Mouse (Mus musculus): ENCODE data around the gene S100a2.

The S100a2 gene

GRCm38 (mm10) chr3:90589947-90590346 is at the start of gene S100a2:
Gene S100a2, plus strand, starts transcription at chr3:90590247.
- TF ChIP-seq GATA4 (IDR thresholded peaks at IDR 0.05; ENCODE audit: insufficient replicate concordance, low read length), result no peak

GRCm38 (mm10) chr3:90540904-90541303 is 49.1 kb upstream of the S100a2 start:
- peak; percentile 58; the same call in 1 of the 2 replicates for TF ChIP-seq GATA4 (IDR thresholded peaks at IDR 0.05; ENCODE audit: insufficient replicate concordance, low read length)

GRCm38 (mm10) chr3:90549676-90550420 is 40.2 kb upstream of the S100a2 start:
- TF ChIP-seq GATA4 (IDR thresholded peaks at IDR 0.05; ENCODE audit: insufficient replicate concordance, low read length), result no peak

DNA sequence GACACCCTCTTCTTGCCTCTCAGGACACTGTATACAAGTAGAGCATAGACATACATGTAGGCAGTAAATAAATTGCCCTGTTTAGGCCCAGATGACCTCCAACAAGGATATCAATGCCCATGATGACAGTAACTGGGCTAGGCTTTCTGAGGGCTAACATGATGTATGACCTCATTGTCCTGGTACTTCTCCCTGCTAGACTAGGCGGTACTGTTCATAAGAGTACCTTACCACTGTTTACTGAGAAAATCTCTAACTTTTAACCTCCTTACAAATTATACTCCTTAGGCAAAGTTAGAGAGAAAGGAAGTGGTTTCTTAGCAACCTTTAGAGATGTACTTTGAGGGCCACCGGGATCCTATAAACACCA is 39.6 kb upstream of the S100a2 start:
- TF ChIP-seq GATA4 (IDR thresholded peaks at IDR 0.05; ENCODE audit: insufficient replicate concordance, low read length), result no peak

DNA sequence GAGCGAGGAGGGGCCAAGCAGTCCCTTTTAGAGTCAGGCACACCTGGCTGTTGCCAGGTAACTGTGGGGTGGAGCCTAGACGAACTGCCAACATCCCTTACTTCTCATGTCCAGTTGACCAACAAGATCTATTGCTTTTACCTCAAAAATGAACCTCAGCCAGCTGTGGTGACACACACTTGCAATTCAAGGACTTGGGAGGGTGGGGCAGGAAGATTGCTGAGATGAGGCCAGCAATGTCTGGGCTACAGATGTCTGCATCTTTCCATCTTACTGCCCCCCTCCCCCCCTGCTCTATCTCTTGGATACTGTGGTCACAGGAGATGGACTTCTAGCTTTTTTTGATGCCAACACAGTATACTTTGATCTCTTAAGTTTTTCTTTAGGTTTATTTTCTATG is 37.8 kb upstream of the S100a2 start:
- no peak for TF ChIP-seq GATA4 (IDR thresholded peaks at IDR 0.05; ENCODE audit: insufficient replicate concordance, low read length)

- no peak for TF ChIP-seq GATA4 (IDR thresholded peaks at IDR 0.05; ENCODE audit: insufficient replicate concordance, low read length)
Measured at GRCm38 (mm10) chr3:90555954-90556353, 34.1 kb upstream of the S100a2 start.

- no peak for TF ChIP-seq GATA4 (IDR thresholded peaks at IDR 0.05; ENCODE audit: insufficient replicate concordance, low read length)
Measured at GRCm38 (mm10) chr3:90560008-90560628, 29.9 kb upstream of the S100a2 start, which contains the start of gene S100a3. Gene S100a3, plus strand, starts transcription at chr3:90560578.

DNA sequence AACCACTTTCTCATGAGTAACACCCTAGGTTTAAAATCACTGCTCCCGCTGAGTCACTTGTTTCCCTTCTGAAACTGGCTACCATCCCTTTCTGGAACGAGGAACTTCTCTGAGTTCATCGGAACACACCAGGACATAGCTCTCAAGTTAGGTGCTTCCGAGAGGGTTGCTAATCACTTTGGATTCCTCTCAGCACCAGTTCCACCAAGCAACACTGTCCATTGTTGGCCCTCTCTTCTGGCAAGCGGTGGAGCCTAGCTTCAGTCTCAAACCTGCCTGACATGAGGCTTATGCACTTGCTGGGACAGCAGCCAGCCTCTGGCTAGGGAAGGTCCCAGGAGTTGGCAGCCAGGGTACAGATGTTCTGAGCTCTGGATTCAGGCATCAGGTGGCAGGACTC is 15.4 kb upstream of the S100a2 start:
- no peak for TF ChIP-seq GATA4 (IDR thresholded peaks at IDR 0.05; ENCODE audit: insufficient replicate concordance, low read length)

GRCm38 (mm10) chr3:90575320-90575719 is 14.7 kb upstream of the S100a2 start:
- no peak for TF ChIP-seq GATA4 (IDR thresholded peaks at IDR 0.05; ENCODE audit: insufficient replicate concordance, low read length)

DNA sequence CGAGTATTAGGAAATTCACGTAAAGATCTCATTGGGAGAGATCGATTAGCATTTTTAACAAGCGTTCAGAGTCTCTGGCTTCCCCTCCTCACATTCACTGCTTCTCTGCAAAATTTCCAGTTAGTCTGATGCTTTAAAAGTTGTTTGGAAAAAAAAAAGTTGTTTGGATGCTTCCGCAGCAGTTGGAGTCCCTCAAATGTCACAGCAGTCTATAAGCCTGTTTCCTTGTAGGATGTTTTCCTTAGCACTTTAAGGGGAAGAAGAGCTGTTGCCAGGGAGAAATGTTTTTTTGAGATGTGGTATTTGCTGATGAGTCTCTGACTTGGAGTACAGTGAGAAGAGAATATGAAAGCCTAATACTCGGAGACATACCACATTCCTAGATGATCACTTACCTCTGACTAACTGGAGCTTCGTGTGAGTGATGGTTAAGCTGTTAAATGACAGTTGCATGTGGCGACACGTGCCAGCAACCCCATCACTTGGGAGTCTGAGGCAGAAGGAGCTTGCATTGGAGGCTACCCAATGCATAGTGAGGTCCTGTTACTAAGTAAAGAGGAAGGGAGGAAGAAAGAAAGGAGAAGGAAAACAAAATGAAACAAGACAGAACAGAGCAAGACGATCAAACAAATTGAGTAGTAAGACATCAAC is 13.6 kb upstream of the S100a2 start:
- no peak for TF ChIP-seq GATA4 (IDR thresholded peaks at IDR 0.05; ENCODE audit: insufficient replicate concordance, low read length)

GRCm38 (mm10) chr3:90579433-90579832 is 10.6 kb upstream of the S100a2 start:
- no peak for TF ChIP-seq GATA4 (IDR thresholded peaks at IDR 0.05; ENCODE audit: insufficient replicate concordance, low read length)

DNA sequence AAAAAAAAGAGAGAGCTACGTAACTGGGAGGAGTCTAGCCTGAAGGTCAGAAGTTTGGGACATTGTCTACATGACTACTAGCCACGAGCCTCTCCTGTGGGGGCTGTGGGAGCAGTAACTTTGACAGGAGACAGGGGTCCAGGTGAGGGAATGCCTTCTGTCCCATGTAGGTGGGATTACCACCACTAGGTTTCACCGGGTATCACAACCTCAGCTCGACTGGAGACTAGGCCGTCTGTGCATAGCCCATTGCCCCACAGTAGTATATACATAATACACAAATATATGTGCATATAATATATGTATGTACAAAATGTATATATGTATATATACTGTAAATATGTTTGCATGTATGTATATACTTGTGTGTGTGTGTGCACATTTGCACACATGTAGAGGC is 8.9 kb upstream of the S100a2 start:
- TF ChIP-seq GATA4 (IDR thresholded peaks at IDR 0.05; ENCODE audit: insufficient replicate concordance, low read length), result no peak

- no peak for TF ChIP-seq GATA4 (IDR thresholded peaks at IDR 0.05; ENCODE audit: insufficient replicate concordance, low read length)
Measured at GRCm38 (mm10) chr3:90582156-90582555, 7.9 kb upstream of the S100a2 start.

DNA sequence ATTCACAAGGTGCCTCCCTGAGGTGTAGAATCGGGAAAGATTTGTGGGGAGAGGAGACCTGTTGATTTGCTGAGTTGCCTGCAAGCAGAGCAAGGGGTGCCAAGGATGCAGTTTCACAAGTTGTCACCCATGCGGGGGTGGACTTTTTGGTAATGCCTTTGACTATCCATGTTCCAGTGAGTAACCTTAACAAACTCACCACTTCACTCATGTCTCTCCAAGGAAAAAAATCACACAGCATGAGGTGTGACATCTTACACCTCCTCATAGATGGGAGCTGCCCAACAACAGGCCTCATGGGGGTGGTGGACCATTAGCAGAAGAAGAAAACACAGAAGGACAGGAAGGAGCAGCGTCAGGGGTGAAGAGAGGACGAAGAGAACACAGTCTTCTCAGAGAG is 7.5 kb upstream of the S100a2 start:
- no peak for TF ChIP-seq GATA4 (IDR thresholded peaks at IDR 0.05; ENCODE audit: insufficient replicate concordance, low read length)

DNA sequence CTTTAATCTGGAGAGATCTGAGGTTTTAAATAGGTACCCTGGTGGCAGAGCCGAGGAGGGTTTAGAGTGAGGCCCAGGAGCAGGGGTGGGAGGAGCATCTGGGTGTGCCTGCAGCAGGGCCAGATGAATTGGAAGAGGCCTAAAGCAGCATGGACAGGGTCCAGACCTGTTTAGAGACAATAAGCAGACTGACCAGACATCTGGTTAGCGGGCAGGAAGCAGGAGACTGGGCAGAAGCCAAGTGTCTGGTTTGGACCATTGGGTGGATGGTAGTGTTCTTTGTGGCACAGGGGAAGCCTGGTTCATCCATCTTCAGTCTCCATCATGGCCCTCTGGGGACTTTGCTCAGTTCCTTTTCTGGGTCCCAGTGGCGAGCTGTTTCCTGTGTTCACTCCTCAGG is 6.2 kb upstream of the S100a2 start:
- no peak for TF ChIP-seq GATA4 (IDR thresholded peaks at IDR 0.05; ENCODE audit: insufficient replicate concordance, low read length)

DNA sequence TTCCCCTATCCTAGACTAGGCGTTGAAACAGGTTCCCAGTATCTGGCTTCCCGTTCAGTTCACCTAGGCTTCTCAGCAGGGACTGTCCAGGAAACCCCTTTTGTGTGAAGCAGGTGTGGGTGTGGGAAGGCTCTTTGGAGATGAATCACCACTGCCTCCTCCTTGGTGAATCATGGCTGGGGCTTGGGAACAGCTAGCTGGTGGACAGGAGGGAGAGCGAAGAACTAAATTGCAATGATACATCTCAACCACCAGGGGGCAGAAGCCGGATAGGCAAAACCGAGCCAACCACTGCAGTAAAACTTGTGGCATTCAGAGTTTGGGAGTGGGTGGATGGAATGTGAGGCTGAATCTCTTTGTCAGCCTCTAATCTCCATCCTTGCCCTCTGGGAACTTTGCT is 4.5 kb upstream of the S100a2 start:
- no peak for TF ChIP-seq GATA4 (IDR thresholded peaks at IDR 0.05; ENCODE audit: insufficient replicate concordance, low read length)

All from liver, adult (tissue).